Mouse (Mus musculus) CH12.LX (cell line): ENCODE measurements around the gene Mrps25.

Experiments used
- MAX ChIP-seq: IDR thresholded peaks from 2 replicates; pipeline ENCODE4 v1.6.1; 2011; ENCODE audit warnings: low read length, improper control_type of control experiment
- ZKSCAN1 ChIP-seq: IDR thresholded peaks from 2 replicates; pipeline ENCODE4 v1.6.1; 2012; ENCODE audit warnings: low read depth, inconsistent platforms, low read length, improper control_type of control experiment, borderline replicate concordance

DNA sequence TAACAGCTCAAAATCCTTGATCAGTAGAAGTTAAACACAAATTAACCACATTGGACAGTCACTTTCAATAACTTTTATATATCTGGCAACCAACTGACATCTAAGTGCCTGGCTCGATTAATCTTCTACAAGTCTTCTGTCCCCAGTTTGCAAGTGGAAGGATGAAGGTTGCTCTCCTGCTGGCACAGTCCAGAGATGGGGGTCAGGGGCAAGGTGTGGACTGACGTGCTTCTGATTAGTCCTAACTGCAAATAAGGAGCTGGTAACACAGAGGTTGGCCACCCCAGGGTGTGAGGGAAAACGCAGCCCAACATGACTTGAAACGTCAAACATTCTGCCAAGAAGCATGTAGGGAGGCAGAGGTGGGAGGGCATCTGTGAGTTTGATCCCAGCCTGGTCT, 47.9 kb upstream of the Mrps25 start:
- TF ChIP-seq ZKSCAN1 (no peak), MAX (no peak)
